Mouse (Mus musculus): ENCODE data around the gene Nacad. TPM values are rescaled to one million over a fixed set of nuclear protein-coding genes. Genes with fewer than 3 reads are reported as not detected.

Nacad gene
- polyA plus RNA-seq, 1 experiment = 5.6 TPM

DNA sequence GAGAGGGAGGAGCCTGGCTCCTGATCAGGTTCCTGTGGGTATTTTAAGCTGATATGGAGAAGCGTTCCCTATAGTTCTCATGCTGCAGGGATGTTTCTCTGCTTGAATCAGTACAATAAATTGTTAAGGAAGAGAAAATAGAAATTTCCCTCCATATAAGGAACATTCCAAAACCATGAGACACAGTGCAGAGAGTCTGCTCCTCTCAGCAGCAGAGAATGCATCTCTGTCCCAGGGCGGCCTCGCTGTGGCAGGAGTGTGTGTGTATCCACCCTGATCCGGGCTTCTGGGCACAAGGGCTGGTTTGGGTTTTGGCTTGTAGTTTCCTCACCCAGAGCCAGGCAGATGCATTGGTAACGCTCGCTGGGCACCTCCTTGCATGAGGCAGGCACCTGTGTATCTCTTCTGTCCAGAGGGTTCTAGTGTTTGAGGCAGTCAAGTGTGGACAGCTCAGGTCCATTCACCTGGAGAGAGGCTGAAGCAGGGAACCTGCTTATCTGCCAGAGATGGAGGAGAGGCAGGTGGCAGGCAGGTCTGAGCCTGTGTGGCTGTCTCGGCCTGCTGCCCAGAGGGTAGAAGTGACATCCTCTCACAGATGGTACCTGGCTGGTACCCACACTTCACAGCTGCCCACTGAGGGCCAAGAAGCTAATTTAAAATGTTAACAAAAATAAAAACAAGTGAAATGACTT is 18.5 kb downstream of the Nacad start:
- WGBS = 77% methylated on average over 7 of the region's 7 CpGs
- no peak for DNase-seq (ENCODE audit: low read depth, low spot score)

DNA sequence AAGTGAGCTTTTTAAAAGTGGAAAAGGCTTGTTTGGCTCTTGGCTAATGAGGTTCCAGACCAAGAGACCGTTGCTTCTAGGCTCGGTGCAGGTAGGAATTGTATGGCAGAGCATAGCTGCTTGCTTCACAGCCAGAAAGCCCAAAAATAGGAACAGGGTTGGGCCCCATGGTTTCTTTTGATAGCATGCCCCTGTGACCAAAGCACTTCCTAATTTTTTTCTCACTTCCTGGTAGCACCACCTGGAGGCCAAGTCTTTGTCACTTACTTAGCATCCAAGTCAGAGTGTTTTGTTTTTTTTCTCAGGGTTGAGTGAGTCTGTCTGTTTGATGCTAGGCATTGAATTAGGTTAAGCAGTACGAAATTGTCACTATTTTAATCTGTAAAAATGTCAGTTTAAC is 19.2 kb downstream of the Nacad start:
- WGBS = 62% methylated on average over 3 of the region's 3 CpGs
- DNase-seq (ENCODE audit: low read depth, low spot score) = no peak

DNA sequence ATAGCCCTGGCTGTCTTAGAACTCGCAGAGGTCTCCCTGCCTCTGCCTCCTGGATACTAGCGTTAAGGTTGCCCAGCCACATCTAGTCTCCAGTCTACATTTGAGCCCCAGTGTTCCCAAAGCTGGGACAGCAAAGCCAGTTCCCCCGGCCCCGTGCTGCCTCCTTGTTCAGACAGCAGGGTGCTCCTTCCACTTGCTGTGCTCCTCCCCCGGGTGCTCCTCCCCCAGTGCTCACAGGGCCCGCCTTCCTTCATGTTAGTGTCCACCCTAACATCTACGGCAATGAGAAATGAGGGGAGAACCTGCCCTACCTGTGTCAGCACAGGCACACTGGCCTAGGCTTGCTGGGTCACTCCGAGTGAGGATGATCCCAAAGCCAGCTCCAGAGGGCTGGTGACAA is 20.1 kb downstream of the Nacad start:
- DNase-seq (ENCODE audit: low read depth, low spot score) = no peak
- WGBS = 86% methylated on average over 8 of the region's 8 CpGs

DNA sequence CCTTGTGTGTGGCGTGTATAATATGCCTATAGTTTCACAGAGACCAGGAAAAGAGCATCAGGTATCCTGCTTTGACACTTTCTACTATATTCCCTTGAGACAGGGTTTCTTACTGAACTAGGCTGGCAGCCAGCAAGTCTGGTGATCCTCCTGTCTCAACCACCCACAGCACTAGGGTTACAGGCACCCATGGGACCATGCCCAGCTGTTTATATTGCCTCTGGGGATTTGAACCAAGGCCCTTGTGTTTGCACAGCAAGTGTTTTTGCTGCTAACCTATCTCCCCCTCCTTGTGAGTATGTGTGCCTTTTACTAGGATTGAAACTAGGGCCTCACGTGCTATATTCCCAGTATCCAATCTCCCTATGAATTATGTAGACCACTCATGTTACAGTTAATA is 24.3 kb downstream of the Nacad start:
- DNase-seq (ENCODE audit: low read depth, low spot score) = no peak
- WGBS = 84% methylated on average over 2 of the region's 2 CpGs

DNA sequence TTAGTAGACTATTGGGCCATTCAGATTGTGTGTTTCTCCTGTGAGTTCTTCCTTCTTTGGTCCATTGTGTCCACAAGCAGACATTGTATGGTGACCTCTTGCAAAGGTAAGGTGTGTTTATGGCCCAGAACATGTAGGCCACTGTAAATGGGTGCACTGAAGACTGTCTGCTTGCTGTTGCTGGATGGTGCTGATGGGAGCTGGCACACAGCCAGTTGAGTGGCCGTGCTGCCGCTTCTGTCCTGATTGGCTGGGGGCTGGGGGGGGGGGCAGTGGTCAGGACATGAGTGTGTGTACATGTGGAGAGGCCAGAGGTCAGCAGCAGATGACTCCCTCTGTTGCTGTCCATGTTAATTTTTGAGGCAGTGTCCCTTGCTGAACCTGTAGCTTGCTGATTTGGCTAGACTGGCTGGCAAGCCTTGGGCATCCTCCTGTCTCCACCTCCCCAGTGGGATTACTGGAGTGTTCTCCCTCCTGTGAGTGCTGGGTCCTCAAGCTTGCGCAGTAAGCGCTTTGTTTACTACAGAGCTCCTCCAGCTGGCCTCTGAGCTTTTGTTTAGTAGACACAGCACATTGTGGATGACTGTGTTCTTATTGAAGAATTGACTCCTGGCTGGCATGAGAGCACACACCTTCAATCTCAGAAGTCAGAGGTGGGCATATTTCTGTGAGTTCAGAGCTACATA is 25.6 kb downstream of the Nacad start:
- DNase-seq (ENCODE audit: low read depth, low spot score) = no peak
- WGBS = 61% methylated on average over 4 of the region's 4 CpGs

DNA sequence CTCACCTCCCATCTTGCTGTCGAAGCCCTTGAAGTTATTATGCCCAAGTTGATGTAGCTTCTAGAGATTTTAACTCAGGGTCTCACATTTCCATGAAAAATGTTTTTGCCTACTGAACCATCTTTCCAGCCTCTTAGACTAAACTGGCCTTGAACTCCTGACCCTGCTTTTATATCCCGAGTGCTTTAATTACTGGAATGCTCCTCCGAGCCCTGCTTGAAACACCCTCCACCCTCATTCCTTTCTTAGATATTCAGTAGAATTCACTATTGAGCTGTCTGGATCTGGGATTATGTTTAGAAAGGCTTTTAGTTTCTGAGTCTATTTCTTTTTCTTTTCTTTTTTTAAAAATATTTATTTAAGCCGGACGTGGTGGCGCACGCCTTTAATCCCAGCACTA is 26.5 kb downstream of the Nacad start:
- WGBS = 85% methylated on average over 7 of the region's 7 CpGs
- no peak for DNase-seq (ENCODE audit: low read depth, low spot score)

DNA sequence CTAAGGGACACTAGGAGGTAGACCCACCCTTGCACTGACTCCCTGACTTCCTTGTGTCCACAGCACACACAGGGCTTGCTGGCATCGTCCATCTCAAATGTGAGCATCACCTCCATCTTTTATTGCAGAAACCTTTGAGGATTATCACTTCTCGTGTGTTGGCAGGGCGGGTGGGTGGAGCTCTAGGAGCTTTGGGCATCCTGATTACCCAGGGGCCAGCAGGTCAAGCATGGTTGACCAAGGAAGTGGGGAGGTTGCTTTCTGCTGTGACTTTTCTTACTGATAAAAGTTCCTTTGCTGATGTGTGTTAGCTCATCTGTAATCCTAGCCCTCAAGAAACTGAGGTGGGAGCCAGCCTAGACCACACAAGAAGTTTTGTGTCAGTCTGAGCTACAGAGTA is 29.7 kb downstream of the Nacad start:
- DNase-seq (ENCODE audit: low read depth, low spot score) = no peak

DNA sequence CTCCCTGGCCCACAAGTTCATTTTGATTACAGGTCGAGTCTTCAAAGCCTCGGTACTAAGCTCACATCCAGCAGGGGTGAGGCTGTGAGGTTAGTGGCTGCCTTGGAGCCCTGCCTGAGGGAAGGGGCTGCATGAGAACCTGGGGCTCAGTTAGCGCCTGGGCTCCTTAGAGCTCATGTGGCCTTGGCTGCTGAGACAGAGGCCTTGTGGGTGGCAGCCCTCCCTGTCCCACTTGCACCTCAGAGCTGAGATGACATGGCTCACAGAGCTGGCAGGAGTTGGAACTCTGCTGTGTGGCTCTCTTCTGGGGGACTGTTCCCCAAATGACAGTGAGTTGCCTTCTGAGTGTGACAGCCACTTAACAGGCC is 36.5 kb downstream of the Nacad start:
- no peak for DNase-seq (ENCODE audit: low read depth, low spot score)
- WGBS = 45% methylated on average over 3 of the region's 3 CpGs

More for the DNA sequence above, 29.7 kb downstream of the Nacad start:
- 87% methylated on average over 3 of the region's 3 CpGs for WGBS

DNA sequence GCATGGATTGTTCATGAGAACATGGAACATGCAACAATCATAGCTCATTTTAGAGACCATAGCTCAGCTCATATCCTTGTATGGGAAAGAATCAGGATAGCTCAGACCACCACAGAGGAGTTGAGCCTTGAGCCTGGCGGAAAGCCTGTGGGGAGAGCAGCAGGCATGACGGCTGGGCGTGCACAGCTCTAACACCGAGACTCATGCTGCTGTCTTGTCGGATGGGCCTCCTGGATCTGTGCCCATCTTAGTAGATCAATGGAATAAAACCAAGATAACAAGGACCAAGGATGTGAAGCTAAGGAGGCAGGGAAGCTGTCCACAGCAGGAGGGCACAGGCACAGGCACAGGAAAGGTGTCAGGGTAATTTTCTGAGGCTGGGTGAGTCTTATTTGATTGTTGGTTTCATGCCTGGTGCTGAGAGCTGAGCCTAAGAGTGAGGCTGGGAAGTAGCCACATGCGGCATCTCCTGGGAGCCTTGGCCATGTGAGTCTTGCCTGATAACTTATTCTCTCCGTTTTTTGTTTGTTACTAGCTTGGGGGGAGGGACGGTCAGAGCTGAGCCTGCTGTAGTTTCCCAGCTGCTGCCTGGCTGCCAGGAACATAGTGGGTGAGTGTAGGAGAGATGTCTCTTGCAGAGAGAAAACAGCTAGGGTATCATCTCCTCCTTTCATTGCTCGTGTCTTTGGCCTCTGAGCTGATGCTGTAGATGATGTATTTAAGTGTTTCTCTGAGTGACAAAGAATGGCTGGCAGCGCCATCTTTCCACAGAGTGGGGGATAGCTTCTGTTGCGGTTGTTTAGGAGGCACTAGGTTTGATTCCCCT is 37.1 kb downstream of the Nacad start:
- no peak for DNase-seq (ENCODE audit: low read depth, low spot score)
- 68% methylated on average over 11 of the region's 11 CpGs for WGBS

DNA sequence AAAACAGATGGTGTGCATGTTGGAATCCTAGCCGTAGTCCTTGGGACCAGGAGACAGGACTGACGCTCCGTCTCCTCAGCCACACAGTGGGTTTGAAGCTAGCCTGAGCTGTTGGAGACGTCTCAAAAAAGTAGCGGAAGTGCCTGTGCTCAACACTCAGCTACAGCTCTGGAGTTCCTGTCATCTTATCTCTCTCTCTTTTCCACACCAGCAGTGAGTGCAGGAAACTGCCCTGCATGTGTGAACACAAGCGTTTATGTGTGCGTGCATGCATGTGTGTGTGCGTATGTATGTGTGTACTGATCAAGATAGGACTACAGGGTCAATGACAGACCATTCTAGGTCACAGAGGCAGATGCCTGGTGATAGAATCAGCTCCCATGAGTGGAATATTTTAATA is 37.9 kb downstream of the Nacad start:
- no peak for DNase-seq (ENCODE audit: low read depth, low spot score)
- 84% methylated on average over 8 of the region's 8 CpGs for WGBS

DNA sequence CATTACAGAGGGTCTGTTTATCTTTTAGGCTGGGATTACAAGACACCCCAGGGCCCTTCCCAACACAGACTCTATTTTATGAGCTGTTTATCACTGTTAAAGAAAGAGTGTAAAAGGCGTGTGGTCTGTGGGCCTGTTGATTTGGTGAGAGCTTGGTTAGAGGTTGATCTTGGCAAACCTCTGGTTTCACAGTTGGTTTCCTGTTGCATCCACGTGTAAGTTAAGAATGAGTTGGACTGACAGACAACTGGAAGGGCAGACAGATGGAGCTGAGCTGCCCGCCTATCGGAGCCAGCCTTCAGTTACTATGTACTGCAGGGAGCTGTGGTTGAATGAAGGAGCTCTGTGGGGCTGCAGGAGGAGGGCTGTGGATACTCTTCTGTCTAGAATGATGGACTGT is 39.4 kb downstream of the Nacad start:
- DNase-seq (ENCODE audit: low read depth, low spot score) = no peak
- WGBS = 57% methylated on average over 4 of the region's 4 CpGs

DNA sequence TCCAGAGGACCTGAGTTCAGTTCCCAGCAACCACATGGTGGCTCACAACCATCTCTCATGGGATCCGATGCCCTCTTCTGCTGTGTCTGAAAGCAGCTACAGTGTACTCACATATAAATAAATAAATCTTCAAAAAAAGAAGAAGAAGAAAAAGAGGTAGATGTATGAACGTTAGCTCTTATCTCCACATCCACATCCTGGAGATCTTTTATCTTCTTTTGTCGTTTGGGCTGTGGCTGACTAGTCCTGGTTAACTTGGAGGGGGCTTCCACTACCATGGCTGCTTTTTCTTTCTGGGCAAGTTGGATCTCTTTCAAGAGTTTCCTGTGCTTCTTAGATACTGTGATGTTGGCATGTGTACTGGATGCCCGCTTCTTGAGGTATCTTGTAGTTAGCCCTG is 42.7 kb downstream of the Nacad start:
- 85% methylated on average over 4 of the region's 4 CpGs for WGBS
- DNase-seq (ENCODE audit: low read depth, low spot score) = no peak

DNA sequence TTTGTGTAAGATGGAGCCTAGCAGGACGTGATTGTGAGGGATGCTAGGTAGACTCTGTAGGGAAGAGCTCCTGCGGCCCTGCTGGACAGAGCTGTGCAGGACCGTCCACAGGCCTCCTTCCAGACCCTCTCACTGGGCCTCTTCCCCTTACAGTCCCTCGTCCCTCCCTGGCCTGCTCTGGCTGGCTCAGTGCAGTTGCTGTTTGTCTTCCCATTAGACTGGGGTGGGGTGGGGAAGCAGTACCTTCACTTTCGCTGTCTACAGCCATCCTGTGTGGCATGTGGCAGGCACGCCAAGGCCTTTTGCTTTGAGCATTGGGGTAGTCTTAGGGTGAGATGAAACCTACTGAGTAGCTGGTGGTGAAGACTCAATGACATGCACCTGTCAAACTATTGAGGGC is 43.5 kb downstream of the Nacad start:
- 52% methylated on average over 6 of the region's 6 CpGs for WGBS
- no peak for DNase-seq (ENCODE audit: low read depth, low spot score)

DNA sequence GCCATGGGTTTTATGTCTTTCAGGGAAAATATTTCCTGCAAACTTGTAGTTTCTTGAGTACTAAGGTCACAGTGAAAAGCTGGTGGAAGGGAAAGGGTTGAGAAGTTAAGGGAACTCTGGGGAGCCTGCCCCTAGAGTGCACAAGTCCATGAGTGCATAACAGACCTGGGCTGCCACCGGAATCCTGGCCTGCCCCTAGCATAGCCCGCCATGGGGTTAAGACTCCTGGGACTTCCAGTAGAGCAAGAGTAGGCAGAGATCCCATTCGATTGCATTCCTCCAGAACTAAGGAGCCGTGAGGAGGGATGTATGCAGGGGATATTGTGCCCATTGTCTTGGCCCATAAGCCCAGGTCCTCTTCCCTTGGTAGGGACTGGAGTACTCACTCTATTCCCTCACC is 44.4 kb downstream of the Nacad start:
- DNase-seq (ENCODE audit: low read depth, low spot score) = no peak
- WGBS = 69% methylated on average over 4 of the region's 4 CpGs

DNA sequence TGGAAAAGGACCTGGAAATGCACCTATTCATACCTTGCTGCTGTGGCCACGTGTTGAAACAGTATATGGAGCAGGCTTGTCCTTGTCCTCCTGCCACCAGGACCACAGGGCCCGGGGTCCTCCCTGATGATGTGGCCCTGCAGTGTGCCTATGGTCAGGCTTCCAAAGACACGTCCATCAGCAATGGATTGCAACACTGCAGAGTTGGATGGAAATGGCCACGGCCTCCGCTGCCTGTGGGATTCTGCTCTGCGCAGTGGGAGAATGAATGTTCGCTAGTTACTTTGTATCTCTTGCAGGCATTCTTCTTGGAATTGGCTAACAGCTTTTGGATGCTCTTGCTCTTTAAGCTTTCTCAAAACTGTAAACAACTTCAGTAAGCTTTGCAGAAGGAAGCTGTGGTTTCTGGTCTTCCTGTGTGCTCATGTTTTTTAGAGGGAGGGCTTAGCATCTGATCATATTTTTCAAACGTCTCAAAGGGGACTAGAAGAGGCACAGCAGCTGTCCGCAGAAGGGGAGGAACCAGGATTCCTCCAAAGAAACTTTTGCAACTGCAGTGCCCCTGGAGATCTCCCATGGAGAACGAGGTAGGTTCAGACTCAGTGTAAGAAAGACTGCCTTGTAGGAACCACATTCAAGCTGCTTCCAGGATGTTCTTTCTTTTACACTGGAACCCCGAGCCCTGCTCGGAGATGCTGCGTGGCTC is 45.0 kb downstream of the Nacad start:
- DNase-seq (ENCODE audit: low read depth, low spot score) = no peak

DNA sequence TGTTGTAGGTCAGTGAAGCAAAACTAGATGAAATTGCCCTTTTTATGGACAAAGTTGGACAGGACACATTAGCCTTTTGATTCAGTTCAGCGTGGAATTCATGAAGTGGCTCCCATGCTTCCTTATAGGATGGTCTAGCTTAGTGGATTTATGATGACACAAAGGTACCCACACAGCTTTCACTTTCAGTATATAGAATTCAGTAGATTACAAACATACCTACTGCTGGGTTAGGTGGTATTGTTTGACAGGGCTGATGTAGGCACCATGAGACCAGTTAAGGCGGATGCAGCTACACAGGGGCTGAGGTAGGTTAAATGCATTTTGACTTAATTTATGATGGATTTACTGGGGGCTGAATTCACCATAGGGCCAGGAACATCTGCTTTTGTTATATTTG is 45.9 kb downstream of the Nacad start:
- no peak for DNase-seq (ENCODE audit: low read depth, low spot score)
- 66% methylated on average over 2 of the region's 2 CpGs for WGBS

More for the DNA sequence above, 45.0 kb downstream of the Nacad start:
- 67% methylated on average over 13 of the region's 13 CpGs for WGBS

DNA sequence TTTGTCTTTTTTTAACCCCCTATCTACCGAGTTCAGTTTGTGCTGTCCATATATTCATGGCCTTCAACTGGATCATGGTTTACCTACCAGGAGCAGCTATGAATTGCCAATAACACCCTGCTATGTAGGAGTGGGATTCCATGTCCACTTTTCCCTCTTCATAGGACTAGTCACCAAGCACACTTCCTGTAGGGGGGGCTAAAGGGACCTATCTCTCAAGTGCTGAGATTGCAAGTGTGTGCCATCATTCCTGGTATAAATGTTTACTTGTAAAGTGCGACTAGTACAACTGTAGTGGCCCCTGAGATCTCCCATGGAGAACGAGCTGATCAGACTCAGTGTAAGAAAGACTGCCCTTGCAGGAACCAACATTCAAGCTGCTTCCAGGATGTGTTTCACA is 47.6 kb downstream of the Nacad start:
- WGBS = 72% methylated on average over 3 of the region's 3 CpGs
- no peak for DNase-seq (ENCODE audit: low read depth, low spot score)

DNA sequence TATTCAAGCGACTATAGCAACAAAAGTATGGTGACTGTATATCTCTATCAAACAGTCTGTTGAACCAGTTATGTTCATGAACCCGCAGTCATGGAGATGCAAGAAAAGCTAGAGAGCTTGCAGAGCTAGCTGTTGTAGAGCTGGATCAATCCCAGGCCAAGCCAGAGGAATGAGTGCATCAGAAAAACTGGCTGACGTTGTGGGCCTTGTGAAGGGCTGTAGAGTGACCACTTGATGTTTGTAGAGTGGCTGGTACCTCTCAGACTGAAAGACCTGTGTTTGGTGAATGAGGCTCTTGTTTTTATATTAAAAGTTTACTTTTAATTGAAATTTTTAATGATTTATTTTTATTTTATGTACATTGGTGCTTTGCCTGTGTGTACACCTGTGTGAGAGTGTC is 55.7 kb downstream of the Nacad start:
- 80% methylated on average over 3 of the region's 3 CpGs for WGBS
- DNase-seq (ENCODE audit: low read depth, low spot score) = no peak

DNA sequence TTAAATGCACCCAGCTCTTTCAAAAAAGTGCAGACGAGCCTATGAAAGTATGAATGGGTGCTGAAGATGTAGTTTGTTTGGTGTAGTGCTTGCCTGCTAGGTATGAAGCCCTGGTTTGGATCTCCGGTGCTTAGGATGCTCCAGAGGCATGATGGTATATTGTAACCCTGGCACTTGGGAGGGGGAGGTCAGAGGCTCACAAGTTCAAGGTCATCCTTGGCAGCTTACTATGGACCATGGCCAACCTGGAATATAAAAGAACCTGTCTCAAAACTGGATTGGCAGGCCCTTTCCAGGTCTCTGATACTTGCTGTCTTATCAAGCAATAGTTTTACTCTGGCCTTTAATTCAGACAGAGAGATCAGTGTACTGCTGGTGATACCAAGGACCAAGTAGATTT is 56.1 kb downstream of the Nacad start:
- 80% methylated on average over 2 of the region's 2 CpGs for WGBS
- no peak for DNase-seq (ENCODE audit: low read depth, low spot score)

All from large intestine, adult 2 months (tissue).